8 mouse cellular contexts compared by ENCODE assay signal in the genomic region with DNA sequence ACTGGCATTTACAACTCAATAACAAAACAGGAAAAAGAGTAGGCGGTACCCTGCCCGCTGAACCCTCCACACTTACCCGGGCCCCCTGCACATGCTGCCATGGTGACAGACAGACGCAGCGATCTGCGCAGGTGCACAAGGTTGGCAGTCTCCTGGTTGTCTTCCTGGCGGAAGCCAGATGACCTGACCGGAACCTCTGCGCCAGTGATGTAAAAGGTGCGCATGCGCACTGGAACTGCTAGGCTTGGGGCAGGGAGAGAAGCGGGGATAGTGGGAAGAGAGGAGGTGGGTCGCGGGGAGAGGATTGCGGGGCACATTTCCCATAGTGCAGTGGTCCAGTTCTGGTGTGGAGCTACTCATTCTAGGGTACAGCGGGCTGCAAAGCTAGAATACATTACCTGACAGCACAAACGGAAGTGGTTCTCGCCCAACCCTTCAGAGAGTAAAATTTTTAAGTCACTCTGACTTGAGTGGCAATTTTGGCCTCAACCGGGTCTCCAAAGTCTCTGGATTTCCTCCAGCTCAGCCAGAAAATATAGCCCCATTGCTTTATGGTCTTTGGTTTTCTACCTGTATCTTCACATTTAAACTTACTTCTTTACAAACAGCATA. TPM values are rescaled to one million over a fixed set of nuclear protein-coding genes. Genes with fewer than 3 reads are reported as not detected.
DNase-seq lines count a peak whose midpoint lies in the region; ATAC-seq and TF ChIP-seq lines count a peak whose summit lies in the region.

A gene (minus strand): TSS at position 164 of the 612 bp plus-strand sequence.

- peak within 1 kb of the TSS; percentile 45 for H3K4me3 ChIP-seq in embryonic facial prominence, embryonic 12.5 days
- peak within 1 kb of the TSS; percentile 49 for H3K4me3 ChIP-seq in intestine, postnatal 0 days (ENCODE audit: low read depth, low read length)
- peak within 1 kb of the TSS; percentile 51 for H3K4me3 ChIP-seq in midbrain, embryonic 10.5 days

- intact Hi-C loops in left cerebral cortex, postnatal 36 days (cut with DNase I) = loop anchor here (5.0 kb wide), 1 partner anchor 127 kb away; a partner anchor contains a TSS

- H3K36me3 ChIP-seq in embryonic facial prominence, embryonic 12.5 days = peaks cover 6% of the 10 kb centered on the region; the same call in 1 of the 2 replicates
- H3K36me3 ChIP-seq in intestine, postnatal 0 days (ENCODE audit: control insufficient read depth, insufficient read depth) = no peaks in the 10 kb centered on the region
- H3K36me3 ChIP-seq in midbrain, embryonic 10.5 days = no peaks in the 10 kb centered on the region

- H3K9me3 ChIP-seq in embryonic facial prominence, embryonic 12.5 days = no peaks in the 10 kb centered on the region
- H3K9me3 ChIP-seq in intestine, postnatal 0 days (ENCODE audit: control insufficient read depth) = no peaks in the 10 kb centered on the region
- H3K9me3 ChIP-seq in midbrain, embryonic 10.5 days (replicated peaks) = no peaks in the 10 kb centered on the region

- ATAC-seq in embryonic facial prominence, embryonic 12.5 days (ENCODE audit: insufficient number of reproducible peaks, insufficient read depth, low FRiP score, low TSS enrichment) = peak; percentile 99
- peak; percentile 100 for ATAC-seq in granulocyte monocyte progenitor cell, adult 5-6 weeks (replicated peaks; ENCODE audit: poor library complexity, severe bottlenecking)
- peak; percentile 100 for ATAC-seq in intestine, postnatal 0 days

- 5% methylated on average over 19 of the region's 19 CpGs for WGBS in embryonic facial prominence, embryonic 12.5 days
- 6% methylated on average over 19 of the region's 19 CpGs for WGBS in intestine, postnatal 0 days
- 6% methylated on average over 19 of the region's 19 CpGs for WGBS in midbrain, embryonic 10.5 days

- H3K27ac ChIP-seq in embryonic facial prominence, embryonic 12.5 days = no peak within 1 kb of the TSS
- H3K27ac ChIP-seq in intestine, postnatal 0 days (ENCODE audit: low read depth, low read length) = 0 out of 2 replicates have a peak within 1 kb of the TSS, but pooled peaks have one; percentile 0
- H3K27ac ChIP-seq in midbrain, embryonic 10.5 days (replicated peaks) = peak within 1 kb of the TSS; percentile 80

- peak; percentile 94 to 95 for DNase-seq in adrenal gland, postnatal 36 days
- DNase-seq in left cerebral cortex, postnatal 36 days (ENCODE audit: low spot score in 2 of 2) = peak; percentile 90 to 91
- DNase-seq in midbrain, embryonic 10.5 days (ENCODE audit: low spot score) = peak; percentile 94
- peak; percentile 87 to 91 for DNase-seq in right cerebral cortex, postnatal 36 days (ENCODE audit: low spot score in 2 of 2)
- peak; percentile 82 to 85 for DNase-seq in urinary bladder, postnatal 4 days (ENCODE audit: low spot score in 2 of 2)

- no peaks in the 10 kb centered on the region for H3K27me3 ChIP-seq in embryonic facial prominence, embryonic 12.5 days
- H3K27me3 ChIP-seq in intestine, postnatal 0 days (replicated peaks; ENCODE audit: control insufficient read depth, insufficient read depth, low read length) = no peaks in the 10 kb centered on the region
- H3K27me3 ChIP-seq in midbrain, embryonic 10.5 days (ENCODE audit: low read depth, poor library complexity, severe bottlenecking) = no peaks in the 10 kb centered on the region

- H3K4me2 ChIP-seq in embryonic facial prominence, embryonic 12.5 days (replicated peaks) = peak within 1 kb of the TSS; percentile 53
- H3K4me2 ChIP-seq in intestine, postnatal 0 days (replicated peaks; ENCODE audit: low read depth) = peak within 1 kb of the TSS; percentile 68

- H3K9ac ChIP-seq in embryonic facial prominence, embryonic 12.5 days = peak within 1 kb of the TSS; percentile 12; the same call in 1 of the 2 replicates
- peak within 1 kb of the TSS; percentile 26; the same call in 1 of the 2 replicates for H3K9ac ChIP-seq in intestine, postnatal 0 days (ENCODE audit: low read depth, low read length)

- no peaks in the 10 kb centered on the region for H3K4me1 ChIP-seq in embryonic facial prominence, embryonic 12.5 days
- no peaks in the 10 kb centered on the region for H3K4me1 ChIP-seq in intestine, postnatal 0 days (replicated peaks; ENCODE audit: control insufficient read depth, insufficient read depth, low read length)
- H3K4me1 ChIP-seq in midbrain, embryonic 10.5 days = peaks cover 7% of the 10 kb centered on the region; the same call in 1 of the 2 replicates

- TF ChIP-seq CTCF in intestine, postnatal 0 days (IDR thresholded peaks at IDR 0.05; ENCODE audit: low read depth) = no peak

RNA-seq across cellular contexts. Expression of the gene that starts here (rescaled TPM):
- 1 to 10 TPM; 4.5 to 6.5 TPM for total RNA-seq in adrenal gland, postnatal 36 days (2021)
- polyA plus RNA-seq in embryonic facial prominence, embryonic 12.5 days (2016; fragmentation: Nextera tagmentation; extraction: Ambion mirVana) = 0.19 TPM in 1 of 2 replicates, not detected in the other
- 4.8 and 5.5 TPM in 2 replicates for total RNA-seq in granulocyte monocyte progenitor cell, adult 5-6 weeks (2014; fragmentation: Nextera tagmentation)
- total RNA-seq in granulocyte monocyte progenitor cell, adult 5-6 weeks (2017) = 6.0 and 8.2 TPM in 2 replicates
- polyA plus RNA-seq in intestine, postnatal 0 days (2015; fragmentation: Nextera tagmentation; extraction: Ambion mirVana) = 0.29 and 0.46 TPM in 2 replicates
- total RNA-seq in left cerebral cortex, postnatal 36 days (2021) = 10 to 100 TPM; 12.0 to 12.2 TPM
- 0.16 TPM in 1 of 2 replicates, not detected in the other for polyA plus RNA-seq in midbrain, embryonic 10.5 days (2016; fragmentation: Nextera tagmentation; extraction: Ambion mirVana)

Comparison
In these comparisons a context has a peak if more than half of its experiments do, and no peak if none do; other contexts are left out.
1. Peak in ATAC-seq, H3K4me3 ChIP-seq, H3K9ac ChIP-seq and H3K4me2 ChIP-seq in embryonic facial prominence, embryonic 12.5 days; RNA of the gene not detected or under 1 TPM.
2. Peak in ATAC-seq, H3K4me3 ChIP-seq, H3K27ac ChIP-seq, H3K9ac ChIP-seq and H3K4me2 ChIP-seq in intestine, postnatal 0 days; RNA of the gene not detected or under 1 TPM.
3. Peak in DNase-seq, H3K4me3 ChIP-seq and H3K27ac ChIP-seq in midbrain, embryonic 10.5 days; RNA of the gene not detected or under 1 TPM.